Mouse (Mus musculus) central nervous system, embryonic 11.5 days (tissue): ENCODE data around the gene Twistnb. TPM values are rescaled to one million over a fixed set of nuclear protein-coding genes. Genes with fewer than 3 reads are reported as not detected.

Experiments used
- polyA plus RNA-seq: library from polyadenylated mRNA; depleted of rRNA; stranded (reverse); fragments of >200 nt; gene quantifications from 2 replicates; pipeline ENCODE4 v1.2.3, GENCODE M21; 2012; rRNA removed

The Twistnb gene
- polyA plus RNA-seq, result 18.8 and 18.9 TPM in 2 replicates

GRCm38 (mm10) chr12:33429387-33430160 is at the start of gene Twistnb:
Gene Twistnb (plus strand): TSS chr12:33429635.

GRCm38 (mm10) chr12:33394804-33395623 is 34.4 kb upstream of the Twistnb start, which contains the start of gene Efcab10:
Gene Efcab10 (plus strand): TSS chr12:33394854.

Other genes with a start within 250 kb of the Twistnb start
- gene Efcab10, start 34.8 kb upstream of the Twistnb start, polyA plus RNA-seq, result 0.50 and 0.77 TPM in 2 replicates